Mouse (Mus musculus) C2C12 (cell line): Measurements from ENCODE around the gene Pou2f2.

Experiments
- CTCF ChIP-seq: IDR thresholded peaks from one replicate; pipeline ENCODE4 v1.5.1; 2011; ENCODE audit not compliant: control insufficient read depth, insufficient read depth, insufficient read length
- USF1 ChIP-seq: IDR thresholded peaks from one replicate; pipeline ENCODE4 v1.6.1; 2011; ENCODE audit warnings: low read depth, mild to moderate bottlenecking, control low read depth, moderate library complexity

GRCm38 (mm10) chr7:25217653-25218395 lies 38.3 kb upstream of the Pou2f2 start:
- no peak for TF ChIP-seq USF1
- no peak for TF ChIP-seq CTCF
